Mouse (Mus musculus) heart, embryonic 16.5 days (tissue): Measurements from ENCODE around the gene Naa50. TPM values are rescaled to one million over a fixed set of nuclear protein-coding genes. Genes with fewer than 3 reads are reported as not detected.

Experiments used
- ATAC-seq: fragments of 200-750 bp; cut with Nextera tagmentation; replicated peaks from 2 replicates; pipeline ENCODE4 v1.8.0; 2017; ENCODE audit warnings: moderate number of reproducible peaks; ENCODE audit not compliant: insufficient read depth, low FRiP score; ENCODE audit errors: extremely low read depth
- H3K27ac ChIP-seq: fragments of 300-500 bp; sonication (generic); 2 replicates; pipeline ENCODE4 v1.5.1; 2014; ENCODE audit warnings: mild to moderate bottlenecking, low read length, control low read depth, moderate library complexity
- H3K27me3 ChIP-seq: fragments of 300-500 bp; sonication (generic); 2 replicates; pipeline ENCODE4 v1.6.1; 2014; ENCODE audit warnings: low read length, mixed read lengths; ENCODE audit not compliant: control insufficient read depth, insufficient read depth
- H3K36me3 ChIP-seq: fragments of 300-500 bp; sonication (generic); 2 replicates; pipeline ENCODE4 v1.6.1; 2014; ENCODE audit not compliant: control insufficient read depth, insufficient read depth
- H3K4me1 ChIP-seq: fragments of 300-500 bp; sonication (generic); 2 replicates; pipeline ENCODE4 v1.6.1; 2014; ENCODE audit warnings: low read length, mixed read lengths; ENCODE audit not compliant: control insufficient read depth, insufficient read depth
- H3K4me2 ChIP-seq: fragments of 300-500 bp; sonication (generic); 2 replicates; pipeline ENCODE4 v1.6.1; 2014; ENCODE audit warnings: low read depth, mild to moderate bottlenecking, control low read depth, low read length
- H3K4me3 ChIP-seq: fragments of 300-500 bp; sonication (generic); 2 replicates; pipeline ENCODE4 v1.5.1; 2014; ENCODE audit warnings: mild to moderate bottlenecking, control low read depth, low read length
- H3K9ac ChIP-seq: fragments of 300-500 bp; sonication (generic); 2 replicates; pipeline ENCODE4 v1.6.1; 2014; ENCODE audit warnings: low read length, control low read depth
- H3K9me3 ChIP-seq: fragments of 300-500 bp; sonication (generic); replicated peaks from 2 replicates; pipeline ENCODE4 v1.6.1; 2016; ENCODE audit warnings: low read length; ENCODE audit not compliant: control insufficient read depth
- WGBS: fragments of 180-500 bp; shearing (Covaris S2); extraction: QIAGEN DNeasy Blood & Tissue Kit; methylation state at CpG from one replicate; pipeline ENCODE4 v1.1.7; 2014; 5-methylcytosine and 5-hydroxymethylcytosine counted together
- polyA plus RNA-seq: library from polyadenylated mRNA; unstranded; fragments of >200 nt; fragmentation: Nextera tagmentation; extraction: Ambion mirVana; gene quantifications from 2 replicates; pipeline ENCODE4 v1.2.1, GENCODE M21; 2015

The Naa50 gene
- polyA plus RNA-seq, 1 experiment from 2014 or later, result 79.2 TPM

- no peaks in the 10 kb centered on the region for H3K9me3 ChIP-seq
- no peak overlapping the region for H3K4me3 ChIP-seq
- no peak overlapping the region for H3K4me2 ChIP-seq
- no peaks in the 10 kb centered on the region for H3K27me3 ChIP-seq
- H3K4me1 ChIP-seq, result peaks cover 16% of the 10 kb centered on the region
- no peak overlapping the region for H3K27ac ChIP-seq
- no peak for ATAC-seq
- no peak overlapping the region for H3K9ac ChIP-seq
- 54% methylated on average over 1 of the region's 1 CpGs for WGBS
- H3K36me3 ChIP-seq, result 0 out of 2 replicates have a peak, but pooled peaks cover 5% of the 10 kb centered on the region
These were observed 38.9 kb downstream of the Naa50 start for GRCm38 (mm10) chr16:44178555-44178954.

GRCm38 (mm10) chr16:44182597-44182996 lies 43.0 kb downstream of the Naa50 start:
- Histone ChIP-seq H3K36me3 (0 out of 2 replicates have a peak, but pooled peaks cover 5% of the 10 kb centered on the region), H3K9me3 (no peaks in the 10 kb centered on the region), H3K4me3 (no peak overlapping the region), H3K27ac (no peak overlapping the region), H3K4me2 (no peak overlapping the region), H3K9ac (no peak overlapping the region), H3K4me1 (no peaks in the 10 kb centered on the region), H3K27me3 (no peaks in the 10 kb centered on the region)
- WGBS, result 95% methylated on average over 1 of the region's 1 CpGs
- no peak for ATAC-seq

GRCm38 (mm10) chr16:44184769-44185168 lies 45.1 kb downstream of the Naa50 start:
- no peaks in the 10 kb centered on the region for H3K27me3 ChIP-seq

GRCm38 (mm10) chr16:44187172-44187571 lies 47.5 kb downstream of the Naa50 start:
- Histone ChIP-seq H3K27ac (no peak overlapping the region), H3K9ac (no peak overlapping the region), H3K4me1 (peaks cover 2% of the 10 kb centered on the region; the same call in 1 of the 2 replicates), H3K36me3 (peaks cover 6% of the 10 kb centered on the region; the same call in 1 of the 2 replicates), H3K9me3 (peaks cover 4% of the 10 kb centered on the region), H3K4me3 (no peak overlapping the region), H3K27me3 (no peaks in the 10 kb centered on the region), H3K4me2 (no peak overlapping the region)
- WGBS, result 88% methylated on average over 4 of the region's 4 CpGs
- no peak for ATAC-seq

More at GRCm38 (mm10) chr16:44184769-44185168, 45.1 kb downstream of the Naa50 start:
- no peaks in the 10 kb centered on the region for H3K4me1 ChIP-seq
- no peak overlapping the region for H3K9ac ChIP-seq
- H3K4me2 ChIP-seq, result no peak overlapping the region
- H3K4me3 ChIP-seq, result no peak overlapping the region
- no peak for ATAC-seq
- 74% methylated on average over 3 of the region's 3 CpGs for WGBS
- H3K36me3 ChIP-seq, result peaks cover 8% of the 10 kb centered on the region; the same call in 1 of the 2 replicates
- no peak overlapping the region for H3K27ac ChIP-seq
- peaks cover 4% of the 10 kb centered on the region for H3K9me3 ChIP-seq

- H3K27ac ChIP-seq, result no peak overlapping the region
- no peak overlapping the region for H3K4me2 ChIP-seq
- no peak overlapping the region for H3K4me3 ChIP-seq
- H3K4me1 ChIP-seq, result peaks cover 6% of the 10 kb centered on the region
- no peaks in the 10 kb centered on the region for H3K27me3 ChIP-seq
- H3K9me3 ChIP-seq, result peaks cover 4% of the 10 kb centered on the region
- ATAC-seq, result no peak
- no peak overlapping the region for H3K9ac ChIP-seq
- WGBS, result 74% methylated on average over 3 of the region's 3 CpGs
- peaks cover 6% of the 10 kb centered on the region; the same call in 1 of the 2 replicates for H3K36me3 ChIP-seq
These were observed 49.1 kb downstream of the Naa50 start for GRCm38 (mm10) chr16:44188766-44189165.

- Histone ChIP-seq H3K9me3 (peaks cover 4% of the 10 kb centered on the region), H3K4me3 (no peak overlapping the region), H3K4me2 (no peak overlapping the region), H3K27me3 (no peaks in the 10 kb centered on the region), H3K9ac (no peak overlapping the region), H3K27ac (no peak overlapping the region), H3K4me1 (peaks cover 6% of the 10 kb centered on the region), H3K36me3 (peaks cover 6% of the 10 kb centered on the region; the same call in 1 of the 2 replicates)
- 65% methylated on average over 6 of the region's 6 CpGs for WGBS
- no peak for ATAC-seq
These were observed 50.4 kb downstream of the Naa50 start for GRCm38 (mm10) chr16:44190032-44190431.

GRCm38 (mm10) chr16:44190968-44191367 lies 51.3 kb downstream of the Naa50 start:
- H3K27ac ChIP-seq, result no peak overlapping the region
- peaks cover 6% of the 10 kb centered on the region; the same call in 1 of the 2 replicates for H3K36me3 ChIP-seq
- no peak overlapping the region for H3K4me2 ChIP-seq
- no peak overlapping the region for H3K9ac ChIP-seq
- no peaks in the 10 kb centered on the region for H3K27me3 ChIP-seq
- H3K4me1 ChIP-seq, result peaks cover 6% of the 10 kb centered on the region
- H3K9me3 ChIP-seq, result peaks cover 4% of the 10 kb centered on the region
- no peak overlapping the region for H3K4me3 ChIP-seq
- WGBS, result 89% methylated on average over 2 of the region's 2 CpGs
- no peak for ATAC-seq

GRCm38 (mm10) chr16:44199066-44199703 lies 59.6 kb downstream of the Naa50 start:
- Histone ChIP-seq H3K4me1 (no peaks in the 10 kb centered on the region), H3K4me2 (no peak overlapping the region), H3K27me3 (no peaks in the 10 kb centered on the region), H3K36me3 (peaks cover 22% of the 10 kb centered on the region), H3K4me3 (no peak overlapping the region), H3K9ac (no peak overlapping the region), H3K9me3 (peaks cover 6% of the 10 kb centered on the region; the same call in 1 of the 2 replicates), H3K27ac (no peak overlapping the region)
- ATAC-seq, result no peak
- 92% methylated on average over 14 of the region's 14 CpGs for WGBS

- WGBS, result 91% methylated on average over 4 of the region's 4 CpGs
- no peak overlapping the region for H3K4me2 ChIP-seq
- H3K36me3 ChIP-seq, result peaks cover 22% of the 10 kb centered on the region
- H3K9ac ChIP-seq, result no peak overlapping the region
- H3K4me3 ChIP-seq, result no peak overlapping the region
- no peaks in the 10 kb centered on the region for H3K27me3 ChIP-seq
- H3K4me1 ChIP-seq, result no peaks in the 10 kb centered on the region
- no peak for ATAC-seq
- peaks cover 6% of the 10 kb centered on the region; the same call in 1 of the 2 replicates for H3K9me3 ChIP-seq
- no peak overlapping the region for H3K27ac ChIP-seq
These were observed 60.5 kb downstream of the Naa50 start for GRCm38 (mm10) chr16:44200146-44200545.
